Mouse (Mus musculus) midbrain, embryonic 12.5 days (tissue): ENCODE data around the gene Agbl1. TPM values are rescaled to one million over a fixed set of nuclear protein-coding genes. Genes with fewer than 3 reads are reported as not detected.

Experiments used
- ATAC-seq: fragments of 200-750 bp; cut with Nextera tagmentation; 2 replicates; pipeline ENCODE4 v1.8.0; 2017; ENCODE audit warnings: low read depth, moderate TSS enrichment, moderate library complexity; ENCODE audit not compliant: low FRiP score
- H3K27ac ChIP-seq: fragments of 300-500 bp; sonication (generic); replicated peaks from 2 replicates; pipeline ENCODE4 v1.5.1; 2016; ENCODE audit warnings: mild to moderate bottlenecking
- H3K27me3 ChIP-seq: fragments of 300-500 bp; sonication (generic); 2 replicates; pipeline ENCODE4 v1.6.1; 2016; ENCODE audit warnings: mild to moderate bottlenecking
- H3K36me3 ChIP-seq: fragments of 300-500 bp; sonication (generic); 2 replicates; pipeline ENCODE4 v1.6.1; 2016
- H3K4me1 ChIP-seq: fragments of 300-500 bp; sonication (generic); 2 replicates; pipeline ENCODE4 v1.6.1; 2016
- H3K4me2 ChIP-seq: fragments of 300-500 bp; sonication (generic); replicated peaks from 2 replicates; pipeline ENCODE4 v1.6.1; 2016; ENCODE audit warnings: mild to moderate bottlenecking, moderate library complexity
- H3K4me3 ChIP-seq: fragments of 300-500 bp; sonication (generic); 2 replicates; pipeline ENCODE4 v1.5.1; 2016; ENCODE audit warnings: mild to moderate bottlenecking
- H3K9ac ChIP-seq: fragments of 300-500 bp; sonication (generic); replicated peaks from 2 replicates; pipeline ENCODE4 v1.6.1; 2016; ENCODE audit warnings: mild to moderate bottlenecking, moderate library complexity
- H3K9me3 ChIP-seq: fragments of 300-500 bp; sonication (generic); 2 replicates; pipeline ENCODE4 v1.6.1; 2016; ENCODE audit warnings: mild to moderate bottlenecking
- WGBS: fragments of 180-500 bp; shearing (Covaris S2); methylation state at CpG from one replicate; pipeline ENCODE4 v1.1.7; 2016; 5-methylcytosine and 5-hydroxymethylcytosine counted together
- polyA plus RNA-seq: library from polyadenylated mRNA; unstranded; fragments of >200 nt; fragmentation: Nextera tagmentation; extraction: Ambion mirVana; gene quantifications from 2 replicates; pipeline ENCODE4 v1.2.1, GENCODE M21; 2016

The Agbl1 gene
- polyA plus RNA-seq, 1 experiment from 2014 or later: 0.06 TPM

- Histone ChIP-seq H3K27me3 (no peaks in the 10 kb centered on the region), H3K4me2 (no peak overlapping the region), H3K4me1 (no peaks in the 10 kb centered on the region), H3K4me3 (no peak overlapping the region), H3K9ac (no peak overlapping the region), H3K36me3 (no peaks in the 10 kb centered on the region), H3K27ac (no peak overlapping the region), H3K9me3 (no peaks in the 10 kb centered on the region)
- WGBS: 61% methylated on average over 1 of the region's 1 CpGs
- ATAC-seq: no peak
Measured at GRCm38 (mm10) chr7:77164921-77165320, 935.2 kb downstream of the Agbl1 start.
